Mouse (Mus musculus) hindbrain, postnatal 0 days (tissue): ENCODE data around the gene Insr. TPM values are rescaled to one million over a fixed set of nuclear protein-coding genes. Genes with fewer than 3 reads are reported as not detected.
"Not testable (repeated sequence)": the region's sequence is repeated elsewhere in the genome, so short reads cannot be mapped to it uniquely, and the experiment has no call there.

Experiments
- ATAC-seq: fragments of 200-750 bp; cut with Nextera tagmentation; 2 replicates; pipeline ENCODE4 v1.8.0; 2017; ENCODE audit warnings: mild to moderate bottlenecking, moderate TSS enrichment, moderate library complexity
- DNase-seq: peaks from one replicate; pipeline ENCODE4 v3.0.0-alpha.2; 2015; ENCODE audit warnings: low spot score
- H3K27ac ChIP-seq: fragments of 300-500 bp; sonication (generic); 2 replicates; pipeline ENCODE4 v1.5.1; 2014; ENCODE audit warnings: mild to moderate bottlenecking
- H3K27me3 ChIP-seq: fragments of 300-500 bp; sonication (generic); 2 replicates; pipeline ENCODE4 v1.6.1; 2014; ENCODE audit warnings: low read length, mixed read lengths; ENCODE audit not compliant: insufficient read depth
- H3K36me3 ChIP-seq: fragments of 300-500 bp; sonication (generic); 2 replicates; pipeline ENCODE4 v1.6.1; 2014; ENCODE audit warnings: low read length, mixed read lengths; ENCODE audit not compliant: insufficient read depth
- H3K4me1 ChIP-seq: fragments of 300-500 bp; sonication (generic); 2 replicates; pipeline ENCODE4 v1.6.1; 2014; ENCODE audit warnings: antibody characterized with exemption, low read length, mixed read lengths; ENCODE audit not compliant: insufficient read depth
- H3K4me2 ChIP-seq: fragments of 300-500 bp; sonication (generic); 2 replicates; pipeline ENCODE4 v1.6.1; 2014; ENCODE audit warnings: low read depth, mild to moderate bottlenecking, low read length, moderate library complexity, mixed read lengths
- H3K4me3 ChIP-seq: fragments of 300-500 bp; sonication (generic); 2 replicates; pipeline ENCODE4 v1.5.1; 2014; ENCODE audit warnings: low read length
- H3K9ac ChIP-seq: fragments of 300-500 bp; sonication (generic); replicated peaks from 2 replicates; pipeline ENCODE4 v1.6.1; 2014; ENCODE audit warnings: mild to moderate bottlenecking, low read length, moderate library complexity, mixed read lengths
- H3K9me3 ChIP-seq: fragments of 300-500 bp; sonication (generic); 2 replicates; pipeline ENCODE4 v1.6.1; 2016; ENCODE audit warnings: low read length, mixed read lengths
- CTCF ChIP-seq: IDR thresholded peaks from 2 replicates; pipeline ENCODE4 v1.5.1; 2016; ENCODE audit warnings: antibody characterized with exemption, control low read depth, low read depth
- WGBS: fragments of 180-500 bp; shearing (Covaris S2); extraction: QIAGEN DNeasy Blood & Tissue Kit; methylation state at CpG from one replicate; pipeline ENCODE4 v1.1.7; 2014; 5-methylcytosine and 5-hydroxymethylcytosine counted together
- polyA plus RNA-seq: library from polyadenylated mRNA; unstranded; fragments of >200 nt; fragmentation: Nextera tagmentation; extraction: Ambion mirVana; gene quantifications from 2 replicates; pipeline ENCODE4 v1.2.1, GENCODE M21; 2015
- total RNA-seq: library from RNA; depleted of rRNA; stranded (reverse); fragments of >200 nt; gene quantifications from 2 replicates; pipeline ENCODE4 v1.2.3, GENCODE M21; 2014; rRNA removed

Insr gene
- total RNA-seq (46.9 and 69.9 TPM in 2 replicates), polyA plus RNA-seq (31.1 and 34.0 TPM in 2 replicates)

DNA sequence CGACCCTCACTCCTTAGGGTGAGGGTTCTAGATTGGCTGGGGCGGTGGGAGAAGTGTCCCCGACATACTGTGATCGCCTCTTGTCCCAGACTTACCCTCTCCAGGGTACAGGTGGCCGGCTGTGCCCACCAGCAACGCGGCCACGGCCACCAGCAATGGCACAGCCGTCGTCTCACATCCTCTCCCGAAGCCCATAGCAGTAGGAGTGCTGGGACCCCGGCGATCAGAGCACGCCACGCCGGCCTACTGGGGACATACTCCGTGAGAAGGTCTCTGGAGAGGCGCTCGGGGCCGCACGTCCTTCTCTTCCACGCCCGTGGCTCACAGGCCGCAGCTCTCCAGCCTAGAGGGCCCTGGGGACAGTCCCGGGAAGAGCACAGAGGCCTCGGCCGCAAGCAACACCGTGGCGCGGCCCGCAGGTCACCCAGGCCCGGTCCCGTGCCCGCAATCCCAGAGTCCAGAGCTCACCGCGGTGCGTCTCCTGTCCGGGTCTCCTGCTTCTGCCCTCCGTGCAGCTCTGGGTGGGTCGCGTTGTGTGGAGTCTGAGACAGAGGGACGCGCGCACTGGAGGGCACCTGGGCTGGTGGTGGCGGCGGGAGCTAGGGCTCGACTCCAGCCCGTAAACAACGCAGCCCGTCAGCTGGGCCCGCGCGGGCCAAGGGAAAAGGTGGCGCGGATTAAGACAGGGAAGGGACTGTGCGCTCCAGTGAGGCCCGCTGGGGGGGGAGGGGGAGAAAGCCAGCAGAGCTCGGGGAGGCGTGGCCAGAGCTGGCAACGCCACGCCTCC lies at the start of gene Insr:
TSS of gene Insr (minus strand) at position 684 of the 787 bp plus-strand sequence.
- Histone ChIP-seq H3K4me1 (peaks cover 10% of the 10 kb centered on the region), H3K36me3 (no peaks in the 10 kb centered on the region), H3K27me3 (no peaks in the 10 kb centered on the region), H3K9ac (peak within 1 kb of the TSS; percentile 98), H3K4me2 (peak within 1 kb of the TSS; percentile 74), H3K4me3 (peak within 1 kb of the TSS; percentile 93), H3K27ac (peak within 1 kb of the TSS; percentile 83), H3K9me3 (no peaks in the 10 kb centered on the region)
- ATAC-seq (peak; percentile 96), DNase-seq (peak; percentile 95)
- no peak for TF ChIP-seq CTCF
- WGBS: under 1% methylated on average over 55 of the region's 61 CpGs

GRCm38 (mm10) chr8:3327538-3328245 lies 48.3 kb upstream of the Insr start:
- no peak for ATAC-seq
- H3K9ac ChIP-seq: no peak overlapping the region
- 75% methylated on average over 8 of the region's 8 CpGs for WGBS
- H3K4me3 ChIP-seq: no peak overlapping the region
- H3K36me3 ChIP-seq: no peaks in the 10 kb centered on the region
- H3K4me1 ChIP-seq: no peaks in the 10 kb centered on the region
- H3K4me2 ChIP-seq: no peak overlapping the region
- H3K27me3 ChIP-seq: no peaks in the 10 kb centered on the region
- TF ChIP-seq CTCF: no peak
- H3K27ac ChIP-seq: no peak overlapping the region
- no peak for DNase-seq
- H3K9me3 ChIP-seq: no peaks in the 10 kb centered on the region

DNA sequence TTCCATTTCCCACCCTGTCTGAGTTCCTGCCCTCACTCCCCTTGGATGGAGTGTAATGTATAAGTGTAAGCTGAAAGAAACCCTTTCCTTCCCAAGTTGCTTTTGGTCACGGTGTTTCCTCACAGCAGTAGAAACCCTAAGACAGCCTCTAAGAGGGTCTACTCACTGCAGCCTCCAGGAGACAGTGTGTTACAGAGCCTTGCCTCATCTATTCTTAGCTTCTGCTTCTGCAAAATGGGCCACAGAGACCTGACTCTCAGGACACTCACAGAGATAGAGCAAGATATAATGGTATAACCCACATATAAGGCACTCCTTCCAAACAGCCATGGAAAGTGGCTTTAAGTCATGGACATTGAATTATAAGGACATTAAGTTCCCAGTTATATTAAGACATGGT lies 47.6 kb upstream of the Insr start:
- H3K36me3 ChIP-seq: no peaks in the 10 kb centered on the region
- H3K4me1 ChIP-seq: no peaks in the 10 kb centered on the region
- H3K4me3 ChIP-seq: no peak overlapping the region
- no peak for TF ChIP-seq CTCF
- ATAC-seq: no peak
- H3K27ac ChIP-seq: no peak overlapping the region
- no peaks in the 10 kb centered on the region for H3K9me3 ChIP-seq
- H3K4me2 ChIP-seq: no peak overlapping the region
- no peak for DNase-seq
- no peaks in the 10 kb centered on the region for H3K27me3 ChIP-seq
- H3K9ac ChIP-seq: no peak overlapping the region
- WGBS: 85% methylated on average over 1 of the region's 1 CpGs

DNA sequence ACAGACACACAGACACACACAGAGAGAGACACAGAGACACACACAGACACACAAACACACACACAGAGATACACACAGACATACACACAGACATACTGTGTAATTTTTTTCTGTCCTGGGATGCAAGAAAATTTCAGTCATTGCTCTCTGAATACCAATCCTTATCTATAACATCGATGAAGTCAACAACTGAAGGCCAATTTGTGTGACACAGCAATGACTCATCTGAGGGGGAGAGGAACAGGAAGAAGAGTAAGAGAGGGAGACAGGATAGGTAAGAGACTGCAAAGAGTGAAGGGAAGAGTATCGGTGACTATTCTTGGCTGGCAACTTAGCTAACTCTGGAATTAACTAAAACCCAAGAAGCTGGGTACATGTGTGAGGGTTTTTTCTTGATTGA lies 44.8 kb upstream of the Insr start:
- DNase-seq: no peak
- Histone ChIP-seq H3K27me3 (no peaks in the 10 kb centered on the region), H3K4me2 (no peak overlapping the region), H3K9ac (no peak overlapping the region), H3K27ac (no peak overlapping the region), H3K9me3 (no peaks in the 10 kb centered on the region), H3K36me3 (no peaks in the 10 kb centered on the region), H3K4me3 (no peak overlapping the region), H3K4me1 (no peaks in the 10 kb centered on the region)
- ATAC-seq: no peak
- 97% methylated on average over 2 of the region's 2 CpGs for WGBS
- TF ChIP-seq CTCF: no peak

DNA sequence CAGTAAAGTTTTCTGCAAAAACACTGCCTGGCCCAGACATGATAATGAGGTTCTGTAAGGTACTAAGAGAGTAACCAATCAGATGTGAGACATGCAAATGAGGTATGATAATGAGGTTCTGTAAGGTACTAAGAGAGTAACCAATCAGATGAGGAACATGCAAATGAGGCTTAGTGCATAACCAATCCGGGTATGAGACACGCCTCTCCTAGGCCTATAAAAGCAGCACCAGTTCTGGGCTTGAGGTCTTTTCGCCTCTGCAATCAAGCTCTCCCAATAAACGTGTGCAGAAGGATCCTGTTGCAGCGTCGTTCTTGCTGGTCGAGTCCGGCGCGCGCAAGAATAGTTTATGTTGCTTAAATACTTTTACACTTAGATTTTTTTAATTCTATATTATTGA lies 39.9 kb upstream of the Insr start:
- H3K4me1 ChIP-seq, H3K9ac ChIP-seq, ATAC-seq, H3K36me3 ChIP-seq, DNase-seq, H3K4me3 ChIP-seq, H3K9me3 ChIP-seq, H3K27ac ChIP-seq, H3K4me2 ChIP-seq, H3K27me3 ChIP-seq: not testable (repeated sequence)
- 91% methylated on average over 8 of the region's 11 CpGs for WGBS

DNA sequence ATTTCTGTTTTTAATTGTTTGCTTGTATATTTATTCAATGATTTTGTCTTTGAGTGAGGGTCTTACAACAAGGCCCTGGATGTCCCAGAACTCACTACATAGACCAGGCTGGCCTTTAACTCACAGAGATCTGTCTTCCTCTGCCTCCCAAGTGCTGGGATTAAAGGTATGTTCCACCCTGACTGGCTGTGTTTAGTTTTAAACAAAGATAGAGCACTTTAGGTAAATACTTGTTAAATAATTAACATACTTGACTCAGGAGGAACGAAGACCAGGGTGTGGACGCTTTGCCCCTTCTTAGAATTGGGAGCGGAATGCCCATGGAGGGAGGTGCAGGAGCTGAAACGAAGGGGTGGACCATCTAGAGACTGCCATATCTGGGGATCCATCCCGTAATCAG lies 37.2 kb upstream of the Insr start:
- TF ChIP-seq CTCF: no peak
- H3K36me3 ChIP-seq: no peaks in the 10 kb centered on the region
- 91% methylated on average over 5 of the region's 5 CpGs for WGBS
- no peak overlapping the region for H3K27ac ChIP-seq
- H3K4me3 ChIP-seq: no peak overlapping the region
- H3K27me3 ChIP-seq: no peaks in the 10 kb centered on the region
- ATAC-seq: no peak
- H3K9me3 ChIP-seq: no peaks in the 10 kb centered on the region
- H3K4me2 ChIP-seq: no peak overlapping the region
- DNase-seq: no peak
- no peak overlapping the region for H3K9ac ChIP-seq
- no peaks in the 10 kb centered on the region for H3K4me1 ChIP-seq

DNA sequence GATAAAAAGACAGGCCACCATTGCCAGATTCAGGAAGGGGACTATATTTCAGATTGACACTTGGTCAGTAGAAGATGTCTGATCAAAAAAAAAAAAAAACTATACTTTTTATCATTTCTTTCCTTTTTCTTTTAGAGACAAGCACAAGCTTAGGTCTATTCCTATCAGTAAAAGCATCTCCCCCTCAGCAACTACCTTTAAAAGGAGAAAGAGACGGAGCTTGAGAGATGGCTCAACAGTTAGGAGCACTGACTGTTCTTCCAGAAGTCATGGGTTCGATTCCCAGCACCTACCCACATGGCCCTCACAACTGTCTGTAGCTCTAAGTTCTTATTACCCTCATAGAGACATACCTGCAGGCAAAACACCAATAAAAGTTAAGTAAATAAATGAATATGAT lies 34.9 kb upstream of the Insr start:
- Histone ChIP-seq H3K27ac (no peak overlapping the region), H3K27me3 (no peaks in the 10 kb centered on the region), H3K4me1 (no peaks in the 10 kb centered on the region), H3K36me3 (no peaks in the 10 kb centered on the region), H3K4me2 (no peak overlapping the region), H3K9me3 (no peaks in the 10 kb centered on the region), H3K9ac (no peak overlapping the region), H3K4me3 (no peak overlapping the region)
- WGBS: 81% methylated on average over 2 of the region's 2 CpGs
- ATAC-seq (no peak), DNase-seq (no peak)
- no peak for TF ChIP-seq CTCF
